Mouse (Mus musculus) MEL (cell line): ENCODE data around the gene Gfod1. TPM values are rescaled to one million over a fixed set of nuclear protein-coding genes. Genes with fewer than 3 reads are reported as not detected.

Source experiments
- DNase-seq: peaks from one replicate; pipeline ENCODE4 v3.0.0; 2011; ENCODE audit warnings: low read depth, low spot score
- H3K27ac ChIP-seq: 2 replicates; pipeline ENCODE4 v1.5.1; 2012; ENCODE audit warnings: low read depth, mild to moderate bottlenecking, control low read depth, low read length, moderate library complexity; ENCODE audit not compliant: control insufficient read depth
- H3K27me3 ChIP-seq, 2 experiments: fragments of 150-350 bp in 1 of 2; sonication (generic) in 1 of 2; 2 replicates each; pipeline ENCODE4 v1.6.1; 2012; ENCODE audit warnings: low read length in 2 of 2, mild to moderate bottlenecking in 2 of 2, improper control_type of control experiment in 1 of 2, moderate library complexity in 1 of 2; ENCODE audit not compliant: insufficient read depth in 2 of 2, control insufficient read depth in 1 of 2
- H3K36me3 ChIP-seq, 2 experiments: 2 replicates each; pipeline ENCODE4 v1.6.1; 2012 to 2014; ENCODE audit warnings: low read length in 2 of 2, improper control_type of control experiment in 1 of 2, inconsistent platforms in 1 of 2, mild to moderate bottlenecking in 1 of 2; ENCODE audit not compliant: insufficient read depth in 2 of 2, control insufficient read depth in 1 of 2
- H3K4me1 ChIP-seq, 2 experiments: fragments of 150-350 bp in 1 of 2; sonication (generic) in 1 of 2; 2 replicates each; pipeline ENCODE4 v1.6.1; 2012; ENCODE audit warnings: low read length in 2 of 2, improper control_type of control experiment in 1 of 2, mild to moderate bottlenecking in 1 of 2; ENCODE audit not compliant: insufficient read depth in 2 of 2, control insufficient read depth in 1 of 2
- H3K4me3 ChIP-seq, 2 experiments: fragments of 150-350 bp in 1 of 2; sonication (generic) in 1 of 2; 2 replicates each; pipeline ENCODE4 v1.5.1; 2012; ENCODE audit warnings: low read depth in 2 of 2, low read length in 2 of 2, mild to moderate bottlenecking in 2 of 2, moderate library complexity in 2 of 2, control low read depth in 1 of 2, improper control_type of control experiment in 1 of 2; ENCODE audit not compliant: control insufficient read depth in 1 of 2, insufficient read depth in 1 of 2
- H3K79me2 ChIP-seq: 2 replicates; pipeline ENCODE4 v1.6.1; 2012; ENCODE audit warnings: mild to moderate bottlenecking, low read length, moderate library complexity; ENCODE audit not compliant: control insufficient read depth, poor library complexity, insufficient read depth
- H3K9ac ChIP-seq: 2 replicates; pipeline ENCODE4 v1.6.1; 2012; ENCODE audit warnings: low read depth, mild to moderate bottlenecking, control low read depth, low read length, moderate library complexity; ENCODE audit not compliant: control insufficient read depth, poor library complexity, severe bottlenecking
- H3K9me3 ChIP-seq: fragments of 150-350 bp; sonication (generic); replicated peaks from 2 replicates; pipeline ENCODE4 v1.6.1; 2012; ENCODE audit warnings: mild to moderate bottlenecking, low read length, improper control_type of control experiment, moderate library complexity; ENCODE audit not compliant: insufficient read depth
- BHLHE40 ChIP-seq: IDR thresholded peaks from 2 replicates; pipeline ENCODE4 v1.6.1; 2012; ENCODE audit warnings: low read depth, mild to moderate bottlenecking, inconsistent platforms, low read length, improper control_type of control experiment, borderline replicate concordance
- CHD1 ChIP-seq: IDR thresholded peaks from 2 replicates; pipeline ENCODE4 v1.6.1; 2012; ENCODE audit warnings: low read depth, mild to moderate bottlenecking, inconsistent platforms, low read length, improper control_type of control experiment
- CHD2 ChIP-seq: IDR thresholded peaks from 2 replicates; pipeline ENCODE4 v1.6.1; 2011; ENCODE audit warnings: low read length, improper control_type of control experiment
- CTCF ChIP-seq, 3 experiments: IDR thresholded peaks in 2 of 3; conservative IDR thresholded peaks in 1 of 3; 2 replicates each; pipeline ENCODE4 v1.5.1; 2011 to 2012; ENCODE audit warnings: low read length in 3 of 3, low read depth in 2 of 3, mild to moderate bottlenecking in 2 of 3, improper control_type of control experiment in 1 of 3, inconsistent platforms in 1 of 3, mixed read lengths in 1 of 3, moderate library complexity in 1 of 3; ENCODE audit not compliant: control insufficient read depth in 1 of 3, insufficient read depth in 1 of 3, poor library complexity in 1 of 3, severe bottlenecking in 1 of 3
- E2F4 ChIP-seq: IDR thresholded peaks from 2 replicates; pipeline ENCODE4 v1.6.1; 2011; ENCODE audit warnings: low read depth, low read length, improper control_type of control experiment, borderline replicate concordance
- EP300 ChIP-seq, 2 experiments: IDR thresholded peaks; 2 replicates each; pipeline ENCODE4 v1.6.1; 2011; ENCODE audit warnings: improper control_type of control experiment in 2 of 2, low read length in 2 of 2, low read depth in 1 of 2, mild to moderate bottlenecking in 1 of 2
- ETS1 ChIP-seq: IDR thresholded peaks from 2 replicates; pipeline ENCODE4 v1.6.1; 2012; ENCODE audit warnings: low read depth, mild to moderate bottlenecking, inconsistent platforms, low read length, improper control_type of control experiment, moderate library complexity
- GABPA ChIP-seq: IDR thresholded peaks from 2 replicates; pipeline ENCODE4 v1.6.1; 2012; ENCODE audit warnings: low read depth, mild to moderate bottlenecking, inconsistent platforms, low read length, improper control_type of control experiment, moderate library complexity
- GATA1 ChIP-seq: IDR thresholded peaks from 2 replicates; pipeline ENCODE4 v1.6.1; 2011; ENCODE audit warnings: low read depth, low read length, improper control_type of control experiment
- HCFC1 ChIP-seq: IDR thresholded peaks from 2 replicates; pipeline ENCODE4 v1.6.1; 2012; ENCODE audit warnings: low read depth, mild to moderate bottlenecking, inconsistent platforms, low read length, improper control_type of control experiment, moderate library complexity
- JUND ChIP-seq: IDR thresholded peaks from 2 replicates; pipeline ENCODE4 v1.6.1; 2011; ENCODE audit warnings: low read depth, mild to moderate bottlenecking, improper control_type of control experiment, low read length
- KAT2A ChIP-seq: conservative IDR thresholded peaks from 2 replicates; pipeline ENCODE4 v1.6.1; 2012; ENCODE audit warnings: low read depth, low read length, improper control_type of control experiment, inconsistent platforms
- MAFK ChIP-seq: IDR thresholded peaks from 2 replicates; pipeline ENCODE4 v1.6.1; 2011; ENCODE audit warnings: low read depth, mild to moderate bottlenecking, low read length, improper control_type of control experiment, borderline replicate concordance
- MAX ChIP-seq: IDR thresholded peaks from 2 replicates; pipeline ENCODE4 v1.6.1; 2011; ENCODE audit warnings: low read length, improper control_type of control experiment
- MAZ ChIP-seq: IDR thresholded peaks from 2 replicates; pipeline ENCODE4 v1.6.1; 2012; ENCODE audit warnings: low read depth, mild to moderate bottlenecking, inconsistent platforms, low read length, improper control_type of control experiment
- MEF2A ChIP-seq: IDR thresholded peaks from 2 replicates; pipeline ENCODE4 v1.6.1; 2014; ENCODE audit warnings: low read depth, mild to moderate bottlenecking, inconsistent platforms, low read length, improper control_type of control experiment; ENCODE audit not compliant: poor library complexity, insufficient replicate concordance, severe bottlenecking; ENCODE audit errors: extremely low read depth
- MXI1 ChIP-seq: IDR thresholded peaks from 2 replicates; pipeline ENCODE4 v1.6.1; 2011; ENCODE audit warnings: mild to moderate bottlenecking, low read depth, low read length, improper control_type of control experiment
- MYB ChIP-seq: IDR thresholded peaks from 2 replicates; pipeline ENCODE4 v1.6.1; 2011; ENCODE audit warnings: mild to moderate bottlenecking, low read depth, low read length, improper control_type of control experiment
- MYC ChIP-seq: IDR thresholded peaks from 2 replicates; pipeline ENCODE4 v1.6.1; 2011; ENCODE audit warnings: low read depth, mild to moderate bottlenecking, low read length, improper control_type of control experiment, moderate library complexity
- NELFE ChIP-seq: IDR thresholded peaks from 2 replicates; pipeline ENCODE4 v1.6.1; 2011; ENCODE audit warnings: low read depth, low read length, improper control_type of control experiment
- NRF1 ChIP-seq: IDR thresholded peaks from 2 replicates; pipeline ENCODE4 v1.6.1; 2014; ENCODE audit warnings: low read depth, mild to moderate bottlenecking, inconsistent platforms, low read length, improper control_type of control experiment, moderate library complexity; ENCODE audit not compliant: poor library complexity, insufficient read depth, severe bottlenecking
- POLR2AphosphoS2 ChIP-seq: IDR thresholded peaks from 2 replicates; pipeline ENCODE4 v1.6.1; 2011; ENCODE audit warnings: low read length, improper control_type of control experiment
- POLR2AphosphoS5 ChIP-seq: IDR thresholded peaks from 2 replicates; pipeline ENCODE4 v1.6.1; 2012; ENCODE audit warnings: low read depth, borderline replicate concordance, mild to moderate bottlenecking, inconsistent platforms, low read length, moderate library complexity, mixed read lengths
- RAD21 ChIP-seq: IDR thresholded peaks from 2 replicates; pipeline ENCODE4 v1.6.1; 2011; ENCODE audit warnings: mild to moderate bottlenecking, low read depth, low read length, improper control_type of control experiment
- RCOR1 ChIP-seq: IDR thresholded peaks from 2 replicates; pipeline ENCODE4 v1.6.1; 2012; ENCODE audit warnings: low read depth, mild to moderate bottlenecking, inconsistent platforms, low read length, improper control_type of control experiment
- SMC3 ChIP-seq: IDR thresholded peaks from 2 replicates; pipeline ENCODE4 v1.6.1; 2011; ENCODE audit warnings: low read depth, low read length, improper control_type of control experiment
- TAL1 ChIP-seq: IDR thresholded peaks from 2 replicates; pipeline ENCODE4 v1.6.1; 2012; ENCODE audit warnings: mild to moderate bottlenecking, inconsistent platforms, low read length, moderate library complexity, mixed read lengths
- TBP ChIP-seq: IDR thresholded peaks from 2 replicates; pipeline ENCODE4 v1.8.0; 2011; ENCODE audit warnings: low read depth, low read length, improper control_type of control experiment
- TCF12 ChIP-seq: IDR thresholded peaks from 2 replicates; pipeline ENCODE4 v1.6.1; 2014; ENCODE audit warnings: low read depth, mild to moderate bottlenecking, inconsistent platforms, low read length, improper control_type of control experiment, moderate library complexity
- UBTF ChIP-seq: IDR thresholded peaks from 2 replicates; pipeline ENCODE4 v1.6.1; 2012; ENCODE audit warnings: low read depth, mild to moderate bottlenecking, inconsistent platforms, low read length, improper control_type of control experiment, moderate library complexity, borderline replicate concordance; ENCODE audit not compliant: insufficient read depth
- USF1 ChIP-seq: IDR thresholded peaks from 2 replicates; pipeline ENCODE4 v1.6.1; 2014; ENCODE audit warnings: low read depth, mild to moderate bottlenecking, inconsistent platforms, low read length, improper control_type of control experiment, moderate library complexity
- ZMIZ1 ChIP-seq: IDR thresholded peaks from 2 replicates; pipeline ENCODE4 v1.6.1; 2012; ENCODE audit warnings: low read depth, mild to moderate bottlenecking, inconsistent platforms, low read length, improper control_type of control experiment, moderate library complexity
- ZNF384 ChIP-seq: IDR thresholded peaks from 2 replicates; pipeline ENCODE4 v1.6.1; 2012; ENCODE audit warnings: low read depth, mild to moderate bottlenecking, inconsistent platforms, low read length, improper control_type of control experiment
- polyA plus RNA-seq, 2 experiments: library from polyadenylated mRNA; stranded (reverse) in 1 of 2; unstranded in 1 of 2; fragments of >175 nt in 1 of 2; fragments of >200 nt in 1 of 2; gene quantifications; 2 replicates each; pipeline versions ENCODE4 v1.2.1 to v1.2.4; 2012; ENCODE audit warnings: low replicate concordance in 2 of 2, low read depth in 1 of 2; ENCODE audit not compliant: insufficient read length in 2 of 2, insufficient read depth in 1 of 2, missing spikeins in 1 of 2
- total RNA-seq: library from RNA; depleted of rRNA; stranded (reverse); fragments of 300-350 nt; gene quantifications from 2 replicates; pipeline ENCODE4 v1.2.3, GENCODE M21; 2012

Gfod1 gene
- total and polyA plus RNA-seq, 3 experiments: 0.27 to 0.93 TPM; not detected in 1

GRCm38 (mm10) chr13:43235982-43236381 lies 68.0 kb downstream of the Gfod1 start (continued):
- TF ChIP-seq JUND (no peak), GATA1 (peak; percentile 77), ETS1 (peak; percentile 74; the same call in 1 of the 2 replicates), CTCF (IDR thresholded peaks at IDR 0.05 in 2 of 3, conservative IDR thresholded peaks at IDR 0.05 in 1 of 3; ENCODE audit: control insufficient read depth in 1 of 3, insufficient read depth in 1 of 3, low read depth in 2 of 3, low read length in 3 of 3, poor library complexity in 1 of 3, severe bottlenecking in 1 of 3) (no peak), NRF1 (no peak), GABPA (no peak), MYB (no peak), TAL1 (no peak), TBP (no peak), USF1 (no peak), MAFK (no peak), BHLHE40 (no peak), SMC3 (no peak), MYC (no peak)
- TF ChIP-seq, all 39 proteins: peak for 8

GRCm38 (mm10) chr13:43235586-43235910 lies 68.4 kb downstream of the Gfod1 start:
- no peak overlapping the region for H3K9ac ChIP-seq
- TF ChIP-seq CHD2: no peak
- TF ChIP-seq MAX: peak; percentile 55; the same call in 1 of the 2 replicates
- TF ChIP-seq RCOR1: peak; percentile 84
- TF ChIP-seq GATA1: peak; percentile 90
- no peak for TF ChIP-seq NELFE
- TF ChIP-seq JUND: no peak
- no peak for TF ChIP-seq HCFC1
- TF ChIP-seq POLR2AphosphoS2: no peak
- TF ChIP-seq UBTF: no peak
- TF ChIP-seq MYB: no peak
- no peak for TF ChIP-seq SMC3
- no peak for TF ChIP-seq MEF2A
- peak; percentile 86 for TF ChIP-seq TCF12
- no peak for TF ChIP-seq KAT2A
- TF ChIP-seq BHLHE40: peak; percentile 77; the same call in 1 of the 2 replicates
- no peak for TF ChIP-seq E2F4
- TF ChIP-seq CTCF (IDR thresholded peaks at IDR 0.05 in 2 of 3, conservative IDR thresholded peaks at IDR 0.05 in 1 of 3; ENCODE audit: control insufficient read depth in 1 of 3, insufficient read depth in 1 of 3, low read depth in 2 of 3, low read length in 3 of 3, poor library complexity in 1 of 3, severe bottlenecking in 1 of 3): no peak
- peak; percentile 16; the same call in 1 of the 2 replicates for TF ChIP-seq MAZ
- TF ChIP-seq EP300 (IDR thresholded peaks at IDR 0.05; ENCODE audit: low read depth in 1 of 2, low read length in 2 of 2): peak; percentile 75 to 78
- TF ChIP-seq ZNF384: no peak
- TF ChIP-seq TBP: no peak
- peak; percentile 54; the same call in 1 of the 2 replicates for TF ChIP-seq MXI1
- no peak for TF ChIP-seq POLR2AphosphoS5
- no peak for TF ChIP-seq CHD1
- no peak for TF ChIP-seq USF1
- no peak for TF ChIP-seq GABPA
- peak; percentile 96 for TF ChIP-seq ETS1
- TF ChIP-seq MYC: no peak
- no peak for TF ChIP-seq ZMIZ1
- peak; percentile 74 for TF ChIP-seq TAL1
- TF ChIP-seq NRF1: no peak
- TF ChIP-seq RAD21: no peak

More at GRCm38 (mm10) chr13:43235586-43235910, 68.4 kb downstream of the Gfod1 start:
- H3K36me3 ChIP-seq: peaks cover 0 to 29% of the 10 kb centered on the region in 2 experiments; a peak in 2 of 4 replicates
- no peaks in the 10 kb centered on the region for H3K9me3 ChIP-seq
- no peaks in the 10 kb centered on the region for H3K27me3 ChIP-seq
- H3K27ac ChIP-seq: peak overlapping the region; percentile 58; the same call in 1 of the 2 replicates
- H3K4me3 ChIP-seq: no peak overlapping the region
- DNase-seq: peak; percentile 82
- H3K79me2 ChIP-seq: no peaks in the 10 kb centered on the region
- H3K4me1 ChIP-seq: peaks cover 24 to 52% of the 10 kb centered on the region in 2 experiments
